Mouse (Mus musculus): ENCODE measurements around the gene Por.

DNA sequence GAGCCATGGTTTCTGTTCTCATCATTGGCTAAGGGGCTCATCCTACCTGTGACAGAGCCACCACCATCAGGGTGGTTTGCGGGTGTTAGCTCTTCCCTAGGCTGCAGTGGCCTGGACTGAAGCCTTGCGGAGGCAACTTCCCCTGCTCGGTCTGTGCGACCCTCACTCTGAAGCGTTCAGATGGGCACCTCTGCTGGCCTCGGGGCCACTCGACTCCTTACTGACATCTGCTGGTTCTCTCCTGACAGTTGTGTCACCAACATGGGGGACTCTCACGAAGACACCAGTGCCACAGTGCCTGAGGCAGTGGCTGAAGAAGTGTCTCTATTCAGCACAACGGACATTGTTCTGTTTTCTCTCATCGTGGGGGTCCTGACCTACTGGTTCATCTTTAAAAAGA is 45.8 kb downstream of the Por start:
- TF ChIP-seq CTCF (IDR thresholded peaks at IDR 0.05; ENCODE audit: low read depth) (peak; percentile 41), EP300 (IDR thresholded peaks at IDR 0.05; ENCODE audit: low read depth) (no peak)

Measured in heart, postnatal 0 days (tissue).